Mouse (Mus musculus) embryo, embryonic 10 days (tissue): ENCODE results near the gene Mutyh.
A peak's percentile ranks its signal among the peaks of the same experiment; 100 is the strongest.

Source experiments
- DNase-seq: peaks from one replicate; pipeline ENCODE4 v3.0.0-alpha.2; 2015; ENCODE audit warnings: low spot score

Mutyh gene

DNA sequence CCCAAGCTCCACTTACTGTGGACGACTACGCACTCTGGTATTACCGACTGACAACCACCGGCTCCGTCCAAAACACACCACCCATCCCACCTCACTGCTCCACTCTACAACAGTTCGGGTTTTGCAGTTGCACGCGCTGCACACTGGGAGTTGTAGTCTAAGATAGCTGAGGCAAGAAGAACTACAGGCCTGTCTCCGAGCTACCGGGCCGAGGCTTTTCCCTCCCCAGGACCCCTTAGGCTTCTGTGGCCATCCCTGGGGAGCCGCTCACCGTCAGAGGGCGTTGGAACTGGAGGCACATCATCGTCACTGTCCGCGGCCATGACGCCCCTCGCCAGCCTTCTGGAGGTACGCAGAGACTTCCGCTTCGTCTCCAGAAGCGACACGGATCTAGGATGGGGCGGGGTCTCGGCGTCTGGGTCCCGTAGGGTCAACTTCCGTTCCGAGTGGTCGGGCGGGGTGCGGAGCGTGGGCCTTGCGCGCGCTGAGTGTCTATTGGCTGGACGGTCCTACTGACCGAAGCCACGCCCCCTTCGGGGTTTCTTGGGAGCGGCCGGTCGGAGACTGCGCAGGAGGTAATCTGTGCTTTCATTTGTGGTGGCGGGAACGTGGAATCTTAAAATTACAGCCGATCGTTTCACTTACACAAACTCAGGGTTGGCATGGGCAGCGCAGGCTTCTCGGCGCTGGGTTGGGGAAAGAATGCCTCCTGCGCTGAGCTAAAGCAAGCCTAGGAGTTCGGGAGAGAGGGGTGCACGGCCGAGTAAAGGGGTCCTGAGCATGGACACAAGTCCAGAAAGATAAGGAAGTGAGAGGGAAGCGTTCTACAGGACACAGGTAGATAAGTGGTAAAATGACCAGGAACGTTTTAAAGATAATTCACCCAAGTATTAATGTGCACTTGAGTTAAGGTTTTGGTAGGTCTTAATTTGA is at the start of gene Mutyh, which contains the start of gene Toe1:
Mutyh (plus strand) TSS at position 527 of the 933 bp plus-strand sequence.
Toe1 (minus strand) TSS at position 444 of the 933 bp plus-strand sequence.
- DNase-seq = peak; percentile 100

DNA sequence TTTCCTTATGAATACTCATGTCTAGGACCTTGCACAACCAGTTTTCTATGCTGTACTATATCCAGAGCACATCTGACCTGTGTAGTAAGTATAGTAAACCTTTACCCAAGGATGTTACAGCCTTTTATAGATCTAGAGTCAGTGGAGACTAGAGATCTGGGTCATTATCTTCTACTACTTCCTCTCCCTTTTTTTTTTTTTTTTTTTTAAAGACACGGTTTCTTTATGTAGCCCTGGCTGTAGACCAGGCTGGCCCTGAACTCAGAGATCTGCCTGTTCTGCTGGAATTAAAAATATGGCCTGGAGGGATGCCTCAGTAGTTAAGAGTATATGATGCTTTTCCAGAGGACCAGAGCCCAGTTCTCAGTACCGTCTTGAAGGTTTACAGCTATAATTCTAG is 45.6 kb upstream of the Mutyh start:
- no peak for DNase-seq

DNA sequence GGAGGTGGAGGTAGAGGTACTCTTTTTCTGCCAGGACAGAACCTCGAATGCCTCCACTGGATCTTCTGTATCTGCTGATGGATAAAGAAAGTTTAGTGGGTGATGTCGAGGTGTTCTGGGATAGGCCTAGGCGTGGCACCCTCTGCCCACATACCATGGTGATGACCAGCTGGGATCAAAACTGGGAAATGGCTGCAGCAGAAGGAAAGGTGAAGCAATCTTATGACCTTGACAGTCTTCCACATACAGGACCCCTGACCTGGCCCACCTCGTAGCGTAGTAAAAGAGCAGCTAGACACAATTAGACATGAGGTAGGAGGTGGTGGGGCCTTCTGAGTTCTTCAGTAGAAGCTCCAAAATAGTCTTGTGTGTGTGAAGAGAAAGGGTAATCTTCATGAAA is 43.5 kb upstream of the Mutyh start:
- DNase-seq = no peak

DNA sequence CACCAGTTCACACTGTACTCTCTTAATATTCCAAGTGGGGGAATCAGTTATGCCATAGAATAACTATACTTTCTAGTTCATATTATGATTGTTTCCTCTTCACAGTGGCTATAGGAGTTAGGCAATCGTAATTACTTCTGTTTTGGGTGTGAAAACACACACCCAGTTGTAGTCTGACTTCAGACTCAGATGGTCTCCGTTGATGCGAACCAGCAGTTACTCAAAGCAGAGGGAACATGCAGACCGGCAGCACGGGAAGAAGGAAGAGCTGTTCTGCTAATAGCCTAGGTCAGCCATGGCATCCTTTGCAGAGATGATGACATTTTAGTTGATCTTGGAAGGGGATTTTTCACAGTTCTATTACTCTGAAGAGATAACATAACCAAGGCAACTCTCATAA is 39.0 kb upstream of the Mutyh start:
- DNase-seq = no peak

DNA sequence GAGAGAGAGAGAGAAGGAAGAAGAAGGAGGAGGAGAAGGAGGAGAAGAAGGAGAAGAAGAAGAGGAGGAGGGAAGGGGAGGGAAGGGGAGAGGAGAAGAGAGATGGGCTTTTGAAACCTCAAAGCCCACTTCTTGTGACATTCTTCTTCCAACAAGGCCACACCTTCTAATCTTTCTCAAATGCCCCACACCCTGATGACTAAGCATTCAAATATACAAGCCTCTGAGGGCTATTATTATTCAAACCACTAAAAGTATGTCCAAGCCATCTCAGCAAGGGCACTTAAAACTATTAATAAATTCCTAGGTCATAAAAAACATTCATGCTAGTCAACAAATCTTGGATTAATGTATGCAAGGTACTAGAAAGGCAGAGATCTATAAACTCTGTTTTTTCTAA is 38.5 kb upstream of the Mutyh start:
- DNase-seq = no peak

DNA sequence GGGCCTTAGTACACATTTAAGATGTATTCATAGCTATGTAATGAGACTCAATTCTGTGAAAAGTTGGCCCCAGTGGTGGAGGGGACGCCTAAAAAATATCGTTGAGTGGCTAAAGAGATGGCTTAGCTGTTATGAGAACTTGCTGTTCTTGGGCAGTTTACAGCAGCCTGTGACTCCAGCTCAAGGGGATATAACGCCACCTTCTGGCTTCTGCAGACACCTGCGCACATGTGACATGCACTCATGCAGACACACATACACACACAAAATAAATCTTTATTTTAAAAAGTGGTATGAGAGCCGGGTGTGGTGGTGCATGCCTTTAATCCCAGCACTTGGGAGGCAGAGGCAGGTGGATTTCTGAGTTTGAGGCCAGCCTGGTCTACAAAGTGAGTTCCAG is 31.1 kb upstream of the Mutyh start:
- no peak for DNase-seq

DNA sequence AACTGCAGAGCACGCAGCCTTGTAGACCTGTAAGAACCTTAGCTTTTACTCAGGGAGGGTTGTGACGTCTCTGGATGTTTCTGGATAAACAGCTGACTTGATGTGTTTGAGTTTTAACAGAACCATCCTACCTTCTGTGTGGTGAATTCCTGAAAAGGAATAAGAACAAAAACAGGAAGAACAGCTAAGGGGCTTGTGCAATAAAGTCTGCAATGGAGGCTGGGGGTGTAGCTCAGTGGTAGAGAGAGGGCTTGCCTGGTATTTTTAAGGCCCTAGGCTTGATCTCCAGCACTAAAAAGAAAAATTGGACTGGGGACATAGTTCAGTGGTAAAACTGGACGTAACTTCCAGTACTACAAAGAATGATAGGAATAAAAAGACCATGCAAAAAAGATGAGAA is 30.4 kb upstream of the Mutyh start:
- no peak for DNase-seq

DNA sequence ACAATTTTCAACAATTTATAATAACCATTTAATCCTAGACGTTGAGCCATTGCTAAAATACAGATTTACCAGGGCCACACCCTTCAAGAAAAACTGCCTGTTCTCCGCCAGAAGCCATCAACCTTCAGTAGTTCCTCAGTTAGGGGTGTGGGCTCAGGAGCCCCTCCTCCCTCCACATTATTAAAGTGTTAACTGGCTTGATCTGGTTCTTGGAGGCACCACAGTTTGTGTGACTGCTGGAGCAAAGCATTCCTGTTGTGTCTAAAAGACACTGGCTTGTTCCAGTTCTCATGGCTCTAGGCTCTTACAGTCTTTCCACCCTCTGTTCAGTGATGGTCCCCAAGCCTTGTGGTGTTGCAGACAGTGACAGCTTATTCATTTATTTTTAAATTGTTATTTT is 27.0 kb upstream of the Mutyh start:
- no peak for DNase-seq

DNA sequence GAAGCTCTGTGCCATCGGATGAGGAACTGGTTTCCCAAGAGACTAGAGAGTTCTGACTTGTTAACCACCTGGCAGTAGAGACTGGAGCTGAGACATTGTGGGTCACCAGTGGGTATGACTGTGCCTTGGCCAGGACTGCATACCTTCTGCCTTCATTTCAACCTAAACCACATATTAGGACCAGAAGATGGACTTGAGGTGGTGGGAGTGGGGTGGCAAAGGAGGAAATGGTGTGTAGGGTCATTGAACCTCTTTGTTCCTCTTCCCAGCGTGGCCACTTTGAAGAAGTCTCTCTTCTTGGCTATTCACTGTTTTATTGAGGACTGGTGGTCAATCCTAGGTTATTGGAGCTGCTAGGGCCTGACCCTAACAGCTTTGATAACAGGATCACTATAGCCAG is 26.2 kb upstream of the Mutyh start:
- no peak for DNase-seq

DNA sequence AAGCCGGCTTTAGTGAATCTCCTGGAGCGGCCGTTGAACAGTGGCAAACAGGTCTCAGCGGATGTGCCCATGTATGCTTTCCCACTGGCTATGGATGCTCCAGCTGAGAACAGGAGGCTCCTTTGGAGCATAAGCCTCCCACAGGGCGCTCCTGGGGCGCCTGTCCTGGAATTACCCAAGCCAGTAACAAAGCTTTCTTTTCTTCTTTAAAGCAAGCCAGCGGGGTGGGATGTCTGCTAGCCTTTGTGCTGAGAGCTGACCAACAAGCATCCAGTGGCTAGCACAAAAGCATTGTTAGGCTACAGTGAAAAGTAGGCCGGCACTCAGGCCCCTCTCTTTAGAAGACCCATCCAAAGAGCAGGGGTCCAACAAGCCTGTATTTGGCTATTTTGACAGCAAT is 25.4 kb upstream of the Mutyh start:
- peak; percentile 55 for DNase-seq

DNA sequence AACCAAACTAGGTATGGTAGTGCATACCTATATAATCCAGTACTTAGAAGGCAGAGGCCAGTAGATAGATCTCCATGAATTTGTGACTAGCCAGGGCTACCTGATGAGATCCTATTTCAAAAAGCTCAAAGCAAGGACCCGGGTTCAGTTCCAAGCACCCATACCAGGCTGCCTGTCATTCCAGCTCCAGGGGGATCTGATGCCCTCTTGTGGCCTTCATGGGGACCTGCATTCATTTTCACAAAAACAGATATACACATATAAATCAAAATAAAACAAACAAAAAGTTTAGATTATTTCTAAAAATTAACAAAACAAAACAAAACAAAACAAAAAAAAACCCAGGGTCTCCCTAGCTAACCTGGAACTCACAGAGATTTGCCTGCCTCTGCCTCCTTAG is 20.9 kb upstream of the Mutyh start:
- DNase-seq = no peak

DNA sequence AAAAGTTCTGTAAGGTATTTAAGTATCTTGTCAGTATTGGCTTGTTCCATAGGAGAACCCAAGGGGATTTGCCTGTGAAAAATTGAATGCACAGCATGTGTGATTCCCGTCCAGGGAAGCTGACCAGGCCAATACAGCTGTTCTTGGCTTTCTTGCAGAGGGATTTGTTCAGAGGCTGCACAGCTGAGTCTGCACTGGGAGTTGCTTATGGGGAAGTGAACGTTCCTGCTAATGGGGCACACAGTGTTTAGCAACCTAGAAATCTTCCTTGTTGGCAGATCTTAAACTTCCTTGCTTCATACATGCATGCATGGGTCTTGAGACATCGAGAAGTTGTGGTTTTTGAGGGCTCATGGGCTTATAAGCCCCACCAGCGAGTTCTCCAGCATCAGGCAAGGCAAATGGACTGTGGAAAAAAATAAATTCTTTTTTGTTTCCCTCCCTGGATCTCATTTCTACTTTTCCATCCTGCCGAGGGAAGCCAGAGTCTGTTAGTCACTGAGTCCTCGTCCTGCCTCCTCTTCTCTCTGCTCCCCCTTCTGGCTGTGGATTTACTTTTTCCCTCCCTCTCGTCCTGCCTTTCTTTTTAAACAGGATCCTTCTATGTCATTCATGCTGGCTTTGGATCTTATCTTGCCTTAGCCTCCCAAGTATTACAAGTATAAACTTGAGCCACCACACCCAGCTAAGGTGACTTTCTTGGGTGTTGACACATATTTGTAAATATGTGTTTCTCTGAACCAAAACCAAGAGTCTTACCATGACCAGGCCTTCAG is 19.4 kb upstream of the Mutyh start:
- DNase-seq = peak; percentile 10

DNA sequence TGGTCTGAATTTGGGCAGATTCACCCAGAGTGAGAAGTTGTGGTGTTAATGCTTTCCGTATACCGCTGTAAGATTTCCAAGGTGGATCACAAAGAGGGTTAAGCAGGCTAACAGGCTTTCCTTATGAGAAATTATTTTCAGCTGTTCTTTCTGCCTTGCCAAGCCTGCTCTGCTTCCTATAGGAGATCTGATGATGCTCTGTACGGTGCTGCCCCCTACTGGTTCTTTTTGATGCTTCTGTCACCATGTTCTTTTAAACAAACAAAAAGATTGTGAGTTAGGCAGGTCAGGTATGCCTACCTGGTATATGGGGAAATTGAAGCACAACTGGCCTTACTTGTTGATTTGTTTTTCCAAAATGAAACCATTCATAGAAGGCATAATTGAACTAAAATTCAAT is 18.6 kb upstream of the Mutyh start:
- DNase-seq = peak; percentile 86

DNA sequence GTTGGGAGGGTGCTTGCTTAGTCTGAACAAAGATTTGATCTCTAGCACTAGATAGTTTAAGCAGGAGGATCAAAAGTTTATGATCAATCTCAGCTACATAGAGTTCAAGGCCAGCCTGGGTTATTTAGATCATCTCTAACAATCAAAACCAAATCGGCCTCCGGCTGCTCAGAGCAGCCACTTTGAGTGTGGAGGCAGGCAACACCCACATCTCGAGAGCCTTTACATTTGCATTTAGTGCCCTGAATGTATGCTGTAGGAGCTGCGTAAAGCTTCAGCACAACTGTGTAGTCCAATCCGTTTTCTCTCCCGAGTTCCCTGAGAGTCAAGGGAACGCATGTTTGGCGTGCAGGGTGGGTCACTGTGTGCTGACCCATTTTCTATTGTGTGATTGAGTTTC is 15.1 kb upstream of the Mutyh start:
- DNase-seq = no peak

DNA sequence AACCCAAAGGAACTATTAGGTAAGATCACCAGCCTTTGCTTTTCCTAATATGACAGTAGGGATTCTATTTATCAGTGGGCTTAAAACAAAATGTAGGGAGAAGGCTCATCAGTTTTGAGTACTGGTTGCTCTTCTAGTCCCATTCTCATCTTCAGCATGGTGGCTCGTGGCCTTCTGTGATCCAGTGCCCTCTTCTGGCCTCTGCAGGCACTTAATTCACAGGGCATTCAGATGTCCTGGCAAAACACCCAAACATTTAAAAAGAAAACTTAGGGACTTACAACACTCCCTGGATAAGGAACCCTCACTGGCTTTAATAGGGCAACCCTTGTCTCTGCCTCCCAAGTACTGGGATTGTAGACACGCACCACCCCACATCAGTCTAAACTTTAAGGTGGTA is 13.2 kb upstream of the Mutyh start:
- DNase-seq = no peak

DNA sequence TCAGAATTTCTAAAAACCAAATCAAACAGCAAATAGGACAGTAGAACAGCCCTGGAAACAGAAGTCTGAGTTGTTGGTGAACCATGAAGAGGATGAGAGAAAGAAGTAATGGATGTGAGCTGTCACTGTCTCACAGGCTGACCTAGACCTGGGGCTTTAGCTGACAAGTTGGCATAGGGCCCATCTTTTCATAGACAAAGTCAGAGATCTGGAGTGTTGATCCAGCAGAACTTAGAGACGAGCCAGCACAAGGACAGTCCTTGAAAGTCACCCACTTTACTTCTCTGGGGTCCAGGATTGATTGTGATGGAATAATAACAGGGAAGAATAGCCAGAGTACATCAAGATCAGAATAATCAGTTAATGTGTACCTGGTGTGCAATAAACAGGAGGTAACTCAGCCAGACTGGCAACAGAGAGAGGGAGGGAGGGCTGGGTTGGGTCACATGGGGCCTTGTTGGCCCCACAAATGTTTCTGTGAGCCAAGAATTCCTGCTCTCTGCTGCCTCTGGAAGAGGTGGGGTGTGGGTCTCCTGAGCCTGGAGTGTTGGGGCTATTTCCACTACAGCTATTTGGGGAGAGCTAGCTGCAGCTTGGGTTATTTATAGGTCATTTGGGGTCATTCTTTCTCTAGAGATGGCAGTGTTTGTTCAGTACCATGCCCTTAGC is 10.9 kb upstream of the Mutyh start:
- no peak for DNase-seq

DNA sequence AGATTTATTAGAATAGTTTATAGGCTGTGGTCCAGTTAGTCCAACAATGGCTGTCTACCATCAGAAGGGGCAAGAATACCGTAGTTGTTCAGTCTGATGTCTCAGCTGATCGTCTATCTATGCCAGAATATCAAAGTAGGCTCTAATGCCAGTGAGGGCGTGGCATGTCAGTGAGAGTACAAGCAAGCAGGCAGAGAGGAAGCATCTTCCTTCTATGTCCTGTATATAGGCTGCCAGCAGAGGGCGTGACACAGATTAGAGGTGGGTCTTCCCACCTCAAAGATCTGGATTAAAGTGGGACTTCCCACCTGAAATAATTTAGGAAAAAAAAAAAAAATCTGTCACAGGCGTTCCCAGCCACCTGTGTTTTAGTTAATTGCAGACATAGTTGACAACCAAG is 7.6 kb upstream of the Mutyh start:
- DNase-seq = peak; percentile 70

DNA sequence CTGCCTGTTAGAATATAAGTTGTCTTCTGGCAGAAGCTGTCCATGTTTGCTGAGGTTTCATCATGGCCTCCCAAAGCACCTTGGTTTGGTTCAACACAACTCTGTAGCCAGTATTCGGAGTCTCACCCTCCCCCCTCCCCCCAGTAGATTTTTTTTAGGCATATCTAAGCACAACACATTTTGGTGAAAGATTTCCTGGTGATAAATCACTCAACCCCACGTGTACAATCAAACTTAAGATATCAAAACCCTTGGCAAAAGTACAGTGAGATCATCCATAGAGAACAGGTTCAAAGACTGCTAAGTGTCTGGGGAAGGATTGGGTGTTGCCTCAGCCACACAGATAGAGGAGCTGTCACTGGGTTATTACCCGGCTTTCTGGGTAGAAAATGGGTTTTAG is 3.5 kb downstream of the Mutyh start:
- DNase-seq = no peak

DNA sequence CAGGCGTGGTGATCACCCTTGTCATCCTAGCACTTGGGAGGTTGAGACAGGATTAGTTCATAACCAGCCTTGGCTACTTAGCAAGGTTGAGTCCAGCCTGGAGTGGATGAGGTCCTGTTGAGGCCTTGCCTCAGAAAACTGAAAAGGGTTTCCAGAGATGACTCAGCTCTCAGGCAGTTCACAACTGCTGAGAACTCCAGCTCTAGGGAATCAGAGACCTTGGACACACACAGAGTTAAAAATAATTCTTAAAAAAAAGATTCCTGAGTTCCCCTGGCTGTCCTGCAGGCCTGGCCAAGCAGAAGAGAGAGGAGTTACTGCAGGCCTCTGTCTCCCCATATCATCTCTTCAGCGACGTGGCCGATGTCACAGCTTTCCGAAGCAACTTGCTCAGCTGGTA is 7.8 kb downstream of the Mutyh start:
- DNase-seq = no peak

DNA sequence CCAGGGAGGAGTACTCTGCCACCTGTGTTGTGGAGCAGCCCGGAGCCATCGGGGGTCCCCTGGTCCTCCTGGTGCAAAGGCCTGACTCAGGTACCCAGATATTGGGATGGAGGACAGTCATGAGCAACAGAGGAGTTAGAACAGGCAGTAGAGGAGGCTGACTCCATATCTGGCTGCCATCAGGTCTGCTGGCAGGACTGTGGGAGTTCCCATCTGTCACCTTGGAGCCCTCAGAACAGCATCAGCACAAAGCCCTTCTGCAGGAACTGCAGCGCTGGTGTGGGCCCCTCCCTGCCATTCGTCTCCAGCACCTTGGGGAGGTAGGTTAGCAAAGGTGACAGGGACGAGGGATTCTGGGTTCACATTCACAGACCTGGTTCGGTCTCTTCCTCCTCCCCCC is 10.0 kb downstream of the Mutyh start:
- DNase-seq = no peak

DNA sequence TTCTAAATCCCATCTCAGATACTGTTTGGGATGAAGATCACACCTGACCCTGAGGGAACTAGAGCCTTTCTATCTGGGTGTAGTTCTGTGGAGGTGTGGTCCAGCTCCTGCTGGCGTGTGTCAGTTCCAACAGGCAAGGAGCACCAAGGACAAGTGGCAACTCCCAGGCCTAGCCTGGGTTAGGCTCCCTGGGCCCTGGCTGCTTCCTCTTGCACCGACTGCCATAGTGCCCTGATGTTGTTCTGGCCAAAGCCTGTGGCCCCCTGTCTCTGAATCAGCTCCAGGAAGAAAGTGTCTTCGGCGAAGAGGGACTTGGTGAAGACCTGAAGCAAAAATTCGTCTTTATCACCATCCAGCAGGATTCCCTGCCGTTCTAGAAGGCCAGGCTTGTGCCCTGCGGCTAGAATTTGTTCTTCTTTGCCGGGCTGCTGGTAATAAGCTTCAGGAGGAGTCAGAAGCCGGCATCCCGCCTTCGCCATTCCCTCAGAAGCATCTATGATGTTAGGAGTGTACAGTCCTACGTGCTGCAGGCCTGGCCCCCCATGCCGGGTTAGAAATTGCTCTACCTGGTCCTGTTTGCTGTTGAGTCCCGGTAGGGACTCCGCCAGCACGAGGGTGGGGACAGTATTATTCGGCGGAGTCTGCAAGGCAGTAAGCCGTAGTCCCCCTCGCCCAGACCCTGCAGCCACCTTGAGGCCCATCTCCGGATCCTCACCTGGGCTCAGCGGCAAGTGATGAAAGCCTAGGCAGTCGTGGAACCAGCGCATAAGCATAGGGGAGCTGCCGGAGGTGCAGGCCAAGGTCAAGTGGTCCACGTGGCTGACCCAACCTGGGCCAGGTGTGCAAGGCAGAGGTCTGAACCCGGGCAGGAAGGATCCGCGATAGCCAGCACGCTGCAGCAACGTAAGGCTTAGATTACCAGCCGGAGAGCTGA is 12.7 kb downstream of the Mutyh start:
- no peak for DNase-seq
